Mouse (Mus musculus) cerebellum, adult 2 months (tissue): ENCODE measurements around the gene Tmco3.

Source experiments
- CTCF ChIP-seq: fragments of 200-500 bp; IDR thresholded peaks from 2 replicates; pipeline ENCODE4 v1.5.1; 2011; ENCODE audit warnings: low read depth, mild to moderate bottlenecking, control low read depth, low read length, moderate library complexity, borderline replicate concordance; ENCODE audit not compliant: insufficient read depth
- POLR2A ChIP-seq: fragments of 200-500 bp; IDR thresholded peaks from 2 replicates; pipeline ENCODE4 v1.6.1; 2011; ENCODE audit warnings: low read length, control low read depth, borderline replicate concordance; ENCODE audit not compliant: insufficient read depth

GRCm38 (mm10) chr8:13350052-13350451 is 62.1 kb downstream of the Tmco3 start:
- TF ChIP-seq POLR2A (no peak), CTCF (no peak)
